Mouse (Mus musculus): ENCODE measurements around the gene Pnkp.
"Not testable (repeated sequence)": the region's sequence is repeated elsewhere in the genome, so short reads cannot be mapped to it uniquely, and the experiment has no call there.

Gene Pnkp

GRCm38 (mm10) chr7:44869697-44870528 lies 13.0 kb downstream of the Pnkp start, which contains the start of gene Ptov1:
Gene Ptov1, minus strand, starts transcription at chr7:44869788.
- DNase-seq (ENCODE audit: low spot score) = peak; percentile 95

DNA sequence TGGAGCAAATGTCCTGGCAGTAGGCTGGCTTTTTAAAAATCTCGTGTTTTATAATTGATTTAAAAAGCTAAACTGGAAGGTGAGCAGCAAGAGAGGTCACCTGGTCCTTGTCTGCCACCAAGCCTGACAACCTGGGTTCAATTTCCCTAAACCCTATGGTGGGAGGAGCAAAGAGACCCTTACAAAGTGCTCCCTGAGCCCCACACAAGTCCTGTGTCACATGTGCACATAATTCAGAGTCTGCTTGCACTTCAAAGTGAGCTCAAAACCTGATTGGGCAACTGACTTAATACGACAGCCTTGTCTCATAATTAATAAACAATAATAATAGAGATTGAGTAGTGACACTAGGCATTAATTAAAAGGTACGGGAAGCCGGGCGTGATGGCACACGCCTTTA lies 13.7 kb downstream of the Pnkp start:
- DNase-seq (ENCODE audit: low spot score) = no peak

- DNase-seq (ENCODE audit: low spot score) = no peak
These were observed 14.2 kb downstream of the Pnkp start for GRCm38 (mm10) chr7:44871181-44871580.

GRCm38 (mm10) chr7:44871774-44872173 lies 14.8 kb downstream of the Pnkp start:
- DNase-seq (ENCODE audit: low spot score) = not testable (repeated sequence)

GRCm38 (mm10) chr7:44877833-44878232 lies 20.9 kb downstream of the Pnkp start:
- DNase-seq (ENCODE audit: low spot score) = no peak

DNA sequence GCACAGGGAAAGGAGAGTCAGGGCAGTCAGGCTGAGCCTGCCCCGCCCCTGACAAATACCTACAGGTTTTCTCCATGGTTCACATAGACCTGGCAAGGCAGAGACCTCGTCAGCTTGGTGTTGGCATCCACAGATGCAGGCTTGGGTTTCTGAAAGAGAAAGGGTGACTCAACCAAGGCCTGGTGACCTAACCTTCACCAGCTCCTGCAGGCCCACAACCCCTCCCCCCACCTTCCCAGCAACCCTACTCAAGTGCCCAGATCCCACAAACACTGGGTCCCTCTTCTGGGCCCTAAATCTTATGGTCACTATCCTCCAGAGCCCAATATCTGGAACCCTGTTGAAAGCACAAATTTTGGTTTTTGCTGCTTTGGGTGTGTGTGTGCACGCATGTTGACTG lies 26.1 kb downstream of the Pnkp start:
- no peak for DNase-seq (ENCODE audit: low spot score)

DNA sequence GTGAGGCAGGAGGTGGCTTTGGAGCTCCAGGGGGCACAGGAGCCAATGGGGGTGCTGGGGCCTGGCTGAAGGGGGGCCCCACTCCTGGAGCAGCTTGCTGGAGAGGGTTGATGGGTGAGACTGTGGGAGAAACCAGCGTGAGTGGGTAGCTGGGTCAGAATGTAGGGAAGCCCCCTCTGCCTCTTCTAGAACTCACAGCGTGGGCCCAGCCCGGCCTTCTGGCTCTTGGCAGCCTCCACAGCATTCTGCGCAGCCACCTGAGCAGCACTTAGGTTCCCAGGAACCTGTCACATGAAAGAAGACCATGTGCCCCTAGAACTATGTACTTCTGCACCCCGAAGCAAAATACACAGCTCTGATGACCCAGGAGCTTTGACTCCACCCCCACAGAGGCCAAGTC lies 27.7 kb downstream of the Pnkp start:
- no peak for DNase-seq (ENCODE audit: low spot score)

- DNase-seq (ENCODE audit: low spot score) = no peak
These were observed 30.0 kb downstream of the Pnkp start for GRCm38 (mm10) chr7:44886964-44887363.

- DNase-seq (ENCODE audit: low spot score) = peak; percentile 54
These were observed 31.5 kb downstream of the Pnkp start for GRCm38 (mm10) chr7:44888256-44889105.

DNA sequence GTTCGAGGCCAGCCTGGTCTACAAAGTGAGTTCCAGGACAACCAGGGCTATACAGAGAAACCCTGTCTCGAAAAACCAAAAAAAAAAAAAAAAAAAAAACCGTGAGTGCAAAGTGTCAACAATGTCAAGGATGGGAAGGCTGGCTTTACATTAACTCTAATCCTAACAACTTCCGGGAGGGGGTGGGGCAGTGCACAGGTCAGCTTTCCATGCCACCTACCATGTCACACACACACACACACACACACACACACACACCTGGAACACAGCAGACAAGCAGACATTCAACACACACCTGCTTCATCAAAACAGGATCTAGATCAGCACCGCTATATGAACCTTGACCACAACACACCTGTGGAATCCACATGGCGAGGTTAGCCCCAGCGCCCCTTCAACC lies 33.2 kb downstream of the Pnkp start:
- DNase-seq (ENCODE audit: low spot score) = no peak

- peak; percentile 75 for DNase-seq (ENCODE audit: low spot score)
These were observed 33.8 kb downstream of the Pnkp start for GRCm38 (mm10) chr7:44890737-44891136.

DNA sequence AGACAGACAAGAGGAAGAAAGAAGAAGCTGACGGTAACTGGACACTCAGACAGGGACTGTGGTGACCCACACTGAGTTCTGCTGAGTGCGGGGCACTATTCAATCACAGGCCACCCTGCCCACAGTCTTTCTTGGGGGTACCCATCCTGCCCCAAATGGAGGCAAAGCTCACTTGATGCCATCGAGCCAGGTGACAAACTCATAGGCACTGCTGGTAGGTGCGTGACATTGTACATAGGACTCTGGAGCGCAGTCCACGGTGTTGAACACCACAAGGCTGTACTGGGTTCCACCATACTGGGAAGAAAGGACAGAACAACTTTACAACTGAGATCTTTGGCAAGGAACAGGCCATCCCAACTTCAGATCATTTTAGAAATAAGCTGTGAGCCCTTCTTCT lies 34.7 kb downstream of the Pnkp start:
- no peak for DNase-seq (ENCODE audit: low spot score)

DNA sequence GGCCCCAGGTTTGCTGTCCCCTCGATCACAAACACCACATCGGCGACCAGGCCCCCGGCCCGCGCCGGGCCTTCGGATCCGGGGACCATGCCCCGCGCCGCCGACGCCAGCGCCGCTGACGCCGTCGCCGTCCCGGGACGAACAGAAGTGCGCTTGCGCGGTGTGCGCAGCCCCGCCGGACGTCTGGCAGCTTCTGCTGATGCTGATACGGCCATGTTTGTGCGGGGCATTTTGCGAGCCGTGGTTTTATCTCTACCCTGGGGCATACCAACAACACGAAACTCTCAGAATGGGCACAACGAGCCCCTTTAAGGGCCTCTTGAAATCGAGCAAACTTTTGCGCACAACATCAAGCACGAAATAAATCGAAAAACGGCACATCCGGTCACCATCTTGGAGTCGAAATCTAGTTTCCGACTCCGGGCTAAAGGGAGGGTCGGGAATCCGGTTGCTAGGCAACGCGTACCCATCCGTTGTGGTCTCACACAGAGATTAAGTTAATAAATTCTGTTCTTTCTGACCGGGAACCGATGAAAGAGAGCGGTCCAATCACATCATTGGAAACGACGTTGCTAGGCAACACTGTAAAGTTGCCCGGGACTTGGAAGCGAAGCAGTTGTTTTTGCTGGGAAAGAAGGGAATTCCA lies 35.5 kb downstream of the Pnkp start, which contains the start of gene Med25:
Gene Med25, minus strand, starts transcription at position 437 of the 646 bp plus-strand sequence.
- peak; percentile 96 for DNase-seq (ENCODE audit: low spot score)

GRCm38 (mm10) chr7:44893197-44893596 lies 36.3 kb downstream of the Pnkp start:
- DNase-seq (ENCODE audit: low spot score) = peak; percentile 42

- DNase-seq (ENCODE audit: low spot score) = no peak
These were observed 37.2 kb downstream of the Pnkp start for GRCm38 (mm10) chr7:44894175-44894574.

- DNase-seq (ENCODE audit: low spot score) = no peak
These were observed 38.3 kb downstream of the Pnkp start for GRCm38 (mm10) chr7:44895206-44895592.

DNA sequence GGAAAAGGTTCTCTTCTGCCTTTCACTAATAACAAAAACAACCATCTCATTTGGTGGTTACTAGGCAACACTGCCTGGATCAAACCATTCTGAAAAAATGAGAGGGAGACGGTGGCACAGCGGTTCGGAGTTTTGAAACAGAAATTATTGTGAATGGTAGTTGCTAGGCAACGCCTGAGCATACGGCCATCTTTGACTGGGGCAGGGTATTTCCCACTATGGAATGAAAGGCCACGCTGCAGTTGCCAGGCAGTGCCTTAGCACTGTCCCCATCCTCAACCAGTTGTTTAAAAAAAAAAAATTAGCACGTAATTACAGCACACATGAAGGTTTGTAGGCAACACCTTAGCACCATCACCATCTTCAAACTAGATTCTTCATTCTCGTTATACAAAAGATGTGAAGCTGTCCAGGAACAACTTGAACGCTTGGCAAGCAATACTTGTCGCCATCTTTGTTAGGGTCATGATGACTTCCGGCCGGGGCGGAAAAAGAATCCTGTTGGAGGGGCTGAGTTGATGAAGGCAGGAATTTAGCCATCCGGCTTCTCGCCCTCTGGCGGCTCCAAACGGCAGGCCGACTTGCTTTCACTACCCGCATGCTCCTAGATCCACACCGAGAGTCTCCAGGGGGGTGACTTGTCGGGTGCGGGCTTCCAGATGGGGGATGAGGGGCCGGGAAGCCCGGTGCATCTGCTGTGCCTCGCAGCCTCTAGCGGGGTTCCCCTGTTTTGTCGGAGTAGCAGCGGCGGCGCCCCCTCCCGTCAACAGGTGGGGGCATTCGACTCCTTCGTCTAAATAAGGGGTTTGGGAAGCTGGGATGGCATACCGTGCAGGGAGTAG lies 38.9 kb downstream of the Pnkp start, which contains the start of gene Fuz:
Gene Fuz, plus strand, starts transcription at position 487 of the 842 bp plus-strand sequence.
- peak; percentile 95 for DNase-seq (ENCODE audit: low spot score)

DNA sequence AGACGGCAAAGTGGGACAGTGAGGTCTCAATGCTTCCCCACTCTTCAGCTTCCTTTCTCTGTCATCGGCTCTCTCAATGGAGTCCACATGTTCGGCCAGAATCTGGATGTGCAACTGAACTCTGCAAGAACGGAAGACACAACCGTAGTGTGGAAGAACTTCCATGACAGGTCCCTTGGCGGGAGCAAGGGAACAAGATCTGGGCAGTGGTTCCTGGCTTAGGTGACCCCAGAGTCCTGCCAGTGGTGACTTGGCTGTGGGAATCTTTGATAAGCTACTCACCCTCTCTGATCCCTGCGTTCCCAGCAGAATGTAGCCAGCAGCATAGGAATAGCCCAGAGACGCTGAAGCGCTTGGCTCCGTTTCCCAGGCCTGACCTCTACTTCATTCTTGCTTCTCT lies 39.6 kb downstream of the Pnkp start:
- DNase-seq (ENCODE audit: low spot score) = no peak

GRCm38 (mm10) chr7:44898607-44899006 lies 41.7 kb downstream of the Pnkp start:
- no peak for DNase-seq (ENCODE audit: low spot score)

DNA sequence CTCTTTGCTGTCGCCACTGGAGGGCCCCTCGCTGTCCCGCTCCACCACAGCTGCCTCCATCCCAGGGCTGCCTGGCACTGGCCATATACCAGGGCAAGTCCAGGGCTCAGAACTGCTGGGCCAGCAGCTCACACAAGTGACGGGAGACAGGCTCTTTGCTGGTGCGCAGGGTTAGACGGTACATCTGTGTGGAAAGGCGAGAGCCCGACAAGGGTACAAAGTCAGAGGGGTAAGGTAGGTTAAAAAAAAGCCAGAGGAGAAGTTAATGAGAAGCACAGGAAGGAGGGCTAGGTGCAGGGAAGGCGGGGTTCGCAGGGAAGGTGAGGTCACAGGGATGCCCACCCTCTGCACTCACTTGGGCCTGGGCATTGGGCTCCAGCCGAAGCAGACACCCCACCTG lies 43.7 kb downstream of the Pnkp start:
- DNase-seq (ENCODE audit: low spot score) = no peak

DNA sequence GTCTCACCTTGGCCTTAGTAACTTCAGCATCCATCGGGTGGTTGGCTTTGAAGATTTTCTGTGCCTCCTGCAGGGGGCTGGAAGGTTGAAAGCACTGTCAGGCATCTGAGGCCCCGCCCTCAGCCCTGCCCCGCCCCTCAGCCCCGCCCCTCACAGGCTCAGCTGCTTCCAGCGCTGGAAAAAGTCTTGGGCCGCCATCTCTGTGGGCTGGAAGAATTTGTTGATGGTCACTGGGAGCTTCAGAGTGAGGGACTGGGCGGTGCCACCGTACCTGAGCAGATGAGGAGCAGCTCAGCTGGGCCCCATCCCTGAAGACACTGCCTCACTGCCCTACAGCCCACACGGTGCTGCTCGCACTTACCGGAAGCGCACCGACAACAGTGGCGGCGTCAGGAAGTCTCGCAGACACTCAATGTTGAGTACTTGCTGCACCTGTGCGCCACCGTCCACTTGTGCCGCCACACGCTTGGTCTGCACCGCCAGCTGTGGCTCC lies 44.3 kb downstream of the Pnkp start:
- DNase-seq (ENCODE audit: low spot score) = peak; percentile 44
